Mouse (Mus musculus) limb, embryonic 14.5 days (tissue): ENCODE measurements around the gene Osbpl9. TPM values are rescaled to one million over a fixed set of nuclear protein-coding genes. Genes with fewer than 3 reads are reported as not detected.

Experiments used
- ATAC-seq: fragments of 200-750 bp; cut with Nextera tagmentation; 2 replicates; pipeline ENCODE4 v1.8.0; 2017; ENCODE audit warnings: low read depth, moderate number of reproducible peaks, moderate TSS enrichment; ENCODE audit not compliant: low FRiP score
- DNase-seq: peaks from one replicate; pipeline ENCODE4 v3.0.0-alpha.2; 2015; ENCODE audit warnings: low spot score
- H3K27ac ChIP-seq: fragments of 300-500 bp; sonication (generic); replicated peaks from 2 replicates; pipeline ENCODE4 v1.5.1; 2014; ENCODE audit warnings: low read depth, mild to moderate bottlenecking, low read length, moderate library complexity, mixed read lengths
- H3K27me3 ChIP-seq: fragments of 300-500 bp; sonication (generic); 2 replicates; pipeline ENCODE4 v1.6.1; 2014; ENCODE audit warnings: low read length, mixed read lengths; ENCODE audit not compliant: control insufficient read depth, insufficient read depth
- H3K36me3 ChIP-seq: fragments of 300-500 bp; sonication (generic); 2 replicates; pipeline ENCODE4 v1.6.1; 2014; ENCODE audit warnings: mild to moderate bottlenecking, low read length, moderate library complexity, mixed read lengths; ENCODE audit not compliant: control insufficient read depth, insufficient read depth
- H3K4me1 ChIP-seq: fragments of 300-500 bp; sonication (generic); 2 replicates; pipeline ENCODE4 v1.6.1; 2014; ENCODE audit warnings: antibody characterized with exemption, low read length, mixed read lengths; ENCODE audit not compliant: control insufficient read depth, insufficient read depth
- H3K4me2 ChIP-seq: fragments of 300-500 bp; sonication (generic); replicated peaks from 2 replicates; pipeline ENCODE4 v1.6.1; 2014; ENCODE audit warnings: low read depth, mild to moderate bottlenecking, low read length, moderate library complexity; ENCODE audit not compliant: severe bottlenecking
- H3K4me3 ChIP-seq: fragments of 300-500 bp; sonication (generic); replicated peaks from 2 replicates; pipeline ENCODE4 v1.5.1; 2014; ENCODE audit warnings: low read length
- H3K9ac ChIP-seq: fragments of 300-500 bp; sonication (generic); 2 replicates; pipeline ENCODE4 v1.6.1; 2014; ENCODE audit warnings: mild to moderate bottlenecking, low read depth, low read length, moderate library complexity; ENCODE audit not compliant: severe bottlenecking
- H3K9me3 ChIP-seq: fragments of 300-500 bp; sonication (generic); 2 replicates; pipeline ENCODE4 v1.6.1; 2016; ENCODE audit warnings: low read length; ENCODE audit not compliant: control insufficient read depth
- POLR2A ChIP-seq: fragments of 200-500 bp; IDR thresholded peaks from 2 replicates; pipeline ENCODE4 v1.8.0; 2012; ENCODE audit warnings: inconsistent platforms, mild to moderate bottlenecking, moderate library complexity, borderline replicate concordance; ENCODE audit not compliant: insufficient read depth, insufficient read length; ENCODE audit errors: extremely low read depth
- whole genome bisulfite sequencing: fragments of 180-500 bp; shearing (Covaris S2); extraction: QIAGEN DNeasy Blood & Tissue Kit; methylation state at CpG from one replicate; pipeline ENCODE4 v1.1.7; 2014; 5-methylcytosine and 5-hydroxymethylcytosine counted together
- polyA plus RNA-seq, 2 experiments: library from polyadenylated mRNA; depleted of rRNA in 1 of 2; stranded (reverse) in 1 of 2; unstranded in 1 of 2; fragments of >200 nt; fragmentation: Nextera tagmentation in 1 of 2; extraction: Ambion mirVana in 1 of 2; gene quantifications; 2 replicates each; pipeline versions ENCODE4 v1.2.1 to v1.2.3; 2012 to 2014

Gene Osbpl9
- polyA plus RNA-seq, 2 experiments: 55.6 to 57.8 TPM

- Histone ChIP-seq H3K9ac (no peak overlapping the region), H3K4me2 (no peak overlapping the region), H3K27me3 (no peaks in the 10 kb centered on the region), H3K9me3 (no peaks in the 10 kb centered on the region), H3K4me1 (peaks cover 8% of the 10 kb centered on the region), H3K27ac (no peak overlapping the region), H3K4me3 (no peak overlapping the region), H3K36me3 (no peaks in the 10 kb centered on the region)
- 79% methylated on average over 1 of the region's 1 CpGs for WGBS
- no peak for ATAC-seq
- DNase-seq: no peak
- no peak for TF ChIP-seq POLR2A
Observed at GRCm38 (mm10) chr4:109143091-109143490, 59.0 kb downstream of the Osbpl9 start.

- no peak for ATAC-seq
Observed at GRCm38 (mm10) chr4:109138551-109138950, 63.5 kb downstream of the Osbpl9 start.

GRCm38 (mm10) chr4:109136475-109137125, 65.5 kb downstream of the Osbpl9 start:
- TF ChIP-seq POLR2A: no peak
- Histone ChIP-seq H3K4me1 (peaks cover 4% of the 10 kb centered on the region), H3K27me3 (no peaks in the 10 kb centered on the region), H3K9me3 (no peaks in the 10 kb centered on the region), H3K36me3 (no peaks in the 10 kb centered on the region), H3K9ac (no peak overlapping the region), H3K4me2 (no peak overlapping the region), H3K27ac (no peak overlapping the region), H3K4me3 (no peak overlapping the region)
- 78% methylated on average over 7 of the region's 7 CpGs for WGBS
- DNase-seq: no peak
- ATAC-seq: no peak

More at GRCm38 (mm10) chr4:109138551-109138950, 63.5 kb downstream of the Osbpl9 start:
- H3K4me1 ChIP-seq: peaks cover 4% of the 10 kb centered on the region
- H3K9me3 ChIP-seq: no peaks in the 10 kb centered on the region
- WGBS: 41% methylated on average over 4 of the region's 4 CpGs
- no peak for DNase-seq
- no peak overlapping the region for H3K4me3 ChIP-seq
- TF ChIP-seq POLR2A: no peak
- H3K9ac ChIP-seq: no peak overlapping the region
- H3K27ac ChIP-seq: no peak overlapping the region
- H3K4me2 ChIP-seq: no peak overlapping the region
- H3K36me3 ChIP-seq: no peaks in the 10 kb centered on the region
- H3K27me3 ChIP-seq: no peaks in the 10 kb centered on the region

- no peak for TF ChIP-seq POLR2A
- Histone ChIP-seq H3K4me1 (peaks cover 4% of the 10 kb centered on the region), H3K4me3 (no peak overlapping the region), H3K4me2 (no peak overlapping the region), H3K27me3 (no peaks in the 10 kb centered on the region), H3K9me3 (no peaks in the 10 kb centered on the region), H3K36me3 (no peaks in the 10 kb centered on the region; the same call in 1 of the 2 replicates), H3K27ac (no peak overlapping the region), H3K9ac (no peak overlapping the region)
- DNase-seq (no peak), ATAC-seq (no peak)
- 90% methylated on average over 3 of the region's 3 CpGs for WGBS
Observed at GRCm38 (mm10) chr4:109134955-109135354, 67.1 kb downstream of the Osbpl9 start.

- DNase-seq (no peak), ATAC-seq (no peak)
- no peak overlapping the region for H3K9ac ChIP-seq
- H3K4me3 ChIP-seq: no peak overlapping the region
- no peak overlapping the region for H3K4me2 ChIP-seq
- H3K36me3 ChIP-seq: no peaks in the 10 kb centered on the region; the same call in 1 of the 2 replicates
- no peaks in the 10 kb centered on the region for H3K9me3 ChIP-seq
- no peaks in the 10 kb centered on the region for H3K27me3 ChIP-seq
- TF ChIP-seq POLR2A: no peak
- H3K4me1 ChIP-seq: no peaks in the 10 kb centered on the region
- H3K27ac ChIP-seq: no peak overlapping the region
- WGBS: 86% methylated on average over 10 of the region's 10 CpGs
Observed at GRCm38 (mm10) chr4:109131256-109131872, 70.7 kb downstream of the Osbpl9 start.
